Mouse (Mus musculus) embryo, embryonic 10.5 days (tissue): ENCODE measurements at regions not wholly inside any gene's neighbourhood (a gene's known extent, or its start where the extent isn't known, plus 50 kb on each side); places are given as distances from the start of the nearest gene placed in this dataset.
A peak's percentile ranks its signal among the peaks of the same experiment; 100 is the strongest.

ENCODE experiments used
- DNase-seq: peaks from one replicate; pipeline ENCODE4 v3.0.0-alpha.2; 2015; ENCODE audit warnings: low spot score

- DNase-seq, result no peak
Measured at GRCm38 (mm10) chr14:24769451-24769850, 282.5 kb downstream of the Rps24 start.

DNA sequence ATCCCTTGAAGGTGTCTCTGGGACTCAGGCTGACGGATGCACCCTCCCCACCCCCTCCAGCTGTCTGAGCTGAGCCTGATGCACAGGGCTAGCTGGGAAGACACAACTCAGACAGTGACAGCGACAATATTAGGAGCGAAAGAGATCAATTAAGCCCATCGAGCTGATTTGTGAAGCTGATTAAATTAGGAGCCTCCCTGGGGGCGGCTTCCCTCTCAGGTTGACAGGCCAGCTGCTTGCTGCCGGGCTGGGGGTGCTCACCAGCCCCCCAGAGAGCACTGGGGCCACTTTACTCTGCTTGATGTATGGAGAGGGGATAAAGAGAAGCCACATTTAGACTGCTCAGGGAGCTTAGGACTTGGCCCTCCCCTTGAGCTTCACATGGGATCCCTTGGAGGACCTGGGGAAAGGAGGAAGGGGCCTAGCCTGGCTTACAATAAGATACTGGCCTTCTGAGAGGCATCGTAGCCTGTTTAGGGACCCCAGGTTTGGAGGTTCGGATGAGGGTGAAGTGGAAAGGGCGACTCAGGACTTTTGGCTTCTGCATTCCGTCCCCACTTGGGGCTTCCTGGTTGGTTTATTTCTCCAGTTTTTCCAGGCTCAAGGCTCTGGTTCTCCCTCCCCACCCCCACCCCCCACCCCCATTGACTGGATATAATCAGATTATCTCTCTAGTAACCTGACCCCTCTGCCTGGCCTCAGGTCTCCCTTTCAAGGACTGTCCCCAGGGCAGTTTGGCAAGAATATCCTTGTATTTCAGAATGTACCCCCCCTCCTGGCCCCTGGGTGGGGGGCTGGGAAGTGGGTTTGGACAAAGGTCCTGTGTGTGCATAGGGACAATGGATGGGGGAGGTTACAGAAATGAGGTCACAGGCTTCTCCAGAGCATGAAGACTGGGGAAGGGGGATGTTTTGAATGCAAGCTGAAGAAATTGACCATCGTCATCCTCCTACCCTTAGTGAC, 283.4 kb downstream of the Rps24 start:
- DNase-seq, result peak; percentile 79

GRCm38 (mm10) chr14:24771663-24772062, 284.7 kb downstream of the Rps24 start:
- DNase-seq, result no peak

DNA sequence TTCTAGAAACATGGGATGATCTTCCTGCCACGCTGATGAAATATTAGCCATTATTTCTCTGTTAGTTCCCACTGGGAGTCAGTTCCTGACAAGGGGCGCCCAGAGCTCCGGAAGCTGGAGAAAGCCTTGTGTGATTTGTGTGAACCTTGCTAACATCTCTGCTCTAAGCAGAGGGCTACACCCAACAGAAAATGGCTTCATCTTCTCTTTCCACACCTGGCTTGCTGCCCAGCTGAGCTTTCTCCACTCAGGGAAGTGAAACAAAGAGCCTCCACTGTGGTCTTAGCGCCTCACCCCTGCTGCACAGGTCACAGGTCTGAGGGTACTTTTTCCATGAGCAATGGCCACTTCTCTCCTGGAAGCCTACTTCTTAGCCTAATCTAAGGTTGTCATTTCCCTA, 285.2 kb downstream of the Rps24 start:
- DNase-seq, result no peak

GRCm38 (mm10) chr14:24778748-24779630, 292.1 kb downstream of the Rps24 start:
- DNase-seq, result peak; percentile 93

- no peak for DNase-seq
Measured at GRCm38 (mm10) chr14:24781674-24782073, 294.7 kb downstream of the Rps24 start.

GRCm38 (mm10) chr14:24783889-24784288, 297.0 kb downstream of the Rps24 start:
- DNase-seq, result no peak

DNA sequence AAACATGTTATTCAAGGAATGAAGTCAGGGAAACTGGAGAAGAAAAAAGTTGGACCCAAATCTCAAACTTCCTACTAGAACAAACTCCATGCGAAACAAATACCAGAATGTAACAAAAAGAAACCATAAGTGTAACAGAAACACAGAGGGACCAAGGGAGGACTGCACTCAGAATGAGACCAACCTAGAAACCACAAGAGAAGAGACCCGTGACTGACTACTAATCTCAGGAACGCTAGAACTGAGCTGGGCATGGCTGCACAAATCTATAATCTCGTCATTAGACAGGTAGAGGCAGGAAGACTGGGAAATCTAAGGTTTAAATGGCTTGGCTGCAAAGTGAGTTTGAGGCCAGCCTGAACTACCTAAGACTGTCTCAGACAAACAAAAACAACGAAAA, 298.5 kb downstream of the Rps24 start:
- DNase-seq, result no peak

DNA sequence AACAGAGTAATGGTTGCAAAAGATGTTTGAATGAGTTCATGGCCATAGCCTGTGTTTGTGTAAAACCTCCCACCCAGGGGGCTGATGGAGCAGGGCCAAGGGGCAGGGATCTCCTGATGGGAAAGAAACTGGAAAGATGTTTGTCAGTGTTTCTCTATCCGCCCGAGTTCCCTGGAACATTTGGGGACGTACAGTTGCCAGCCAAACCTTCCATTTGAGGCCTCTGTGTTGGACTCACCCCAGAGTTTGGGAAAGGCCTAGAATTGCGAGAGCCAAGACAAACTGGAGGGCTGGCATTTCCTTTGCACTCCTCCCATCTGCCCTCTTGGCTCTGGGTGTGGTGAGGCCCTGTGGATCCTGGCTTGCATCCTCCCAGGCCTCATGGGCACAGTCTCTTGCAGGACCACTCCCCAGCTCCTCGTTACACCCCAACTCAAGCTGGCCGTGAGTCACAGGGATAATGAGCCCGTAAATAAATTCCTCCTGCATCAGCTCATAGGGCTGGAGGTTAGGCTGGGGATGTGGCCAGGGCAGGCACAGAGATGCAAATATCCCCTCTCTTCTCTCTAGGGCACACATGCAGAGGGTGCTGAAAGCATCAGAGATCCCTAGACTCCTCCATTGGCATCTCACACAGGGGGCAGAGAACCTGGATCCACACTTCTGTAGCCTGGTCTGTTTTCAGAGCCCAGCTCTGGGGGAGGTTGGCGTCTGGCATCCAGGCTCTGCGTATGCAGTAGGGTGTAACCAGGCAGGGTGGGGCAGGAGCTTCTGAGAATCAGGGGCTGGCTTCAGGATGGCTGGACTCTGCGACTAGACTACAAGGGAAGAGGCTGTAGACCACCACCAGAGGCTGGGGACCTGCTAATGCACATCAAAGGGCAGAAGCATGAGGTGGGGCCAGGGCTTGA, 306.7 kb downstream of the Rps24 start:
- DNase-seq, result no peak

GRCm38 (mm10) chr14:24794359-24794845, 307.5 kb downstream of the Rps24 start:
- DNase-seq, result no peak

DNA sequence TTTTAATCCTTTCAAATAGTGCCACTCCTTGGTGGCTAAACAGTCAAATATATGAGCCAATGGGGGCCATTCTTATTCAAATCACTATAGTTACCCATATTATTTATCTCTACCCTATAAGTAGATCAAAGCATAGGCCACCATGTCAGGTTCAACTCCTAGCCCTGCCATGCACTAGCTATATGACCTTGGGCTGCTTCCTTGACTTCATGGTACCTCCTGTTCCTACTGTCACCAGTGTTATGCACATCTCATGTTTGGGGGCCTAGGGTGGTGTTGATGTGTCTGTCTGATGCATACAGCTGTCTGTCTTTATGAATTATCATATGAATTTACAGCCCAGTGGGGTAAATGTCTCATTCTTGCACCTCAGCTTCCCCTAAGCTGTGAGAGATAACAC, 310.6 kb downstream of the Rps24 start:
- no peak for DNase-seq

DNA sequence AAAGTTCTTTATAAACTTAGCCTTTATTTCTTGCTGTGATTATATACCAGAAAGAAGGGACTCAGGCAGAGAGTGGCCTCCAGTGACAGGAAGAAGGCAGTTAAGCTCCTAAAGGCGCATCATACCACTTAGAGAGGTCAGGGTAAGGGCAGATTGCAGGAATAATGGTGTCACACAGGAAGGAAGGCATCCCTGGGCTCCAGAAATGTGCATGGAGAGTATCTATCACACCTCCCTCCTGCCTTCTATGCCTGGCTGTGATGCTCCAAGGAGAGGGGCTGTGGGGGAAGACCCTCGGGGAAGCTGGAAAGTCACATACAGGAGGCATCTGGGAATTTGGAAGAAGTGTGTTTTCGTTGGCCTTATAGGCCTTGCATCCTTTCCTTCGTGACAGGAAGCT, 311.1 kb downstream of the Rps24 start:
- DNase-seq, result no peak

GRCm38 (mm10) chr14:24803001-24803655, 316.2 kb downstream of the Rps24 start:
- no peak for DNase-seq

DNA sequence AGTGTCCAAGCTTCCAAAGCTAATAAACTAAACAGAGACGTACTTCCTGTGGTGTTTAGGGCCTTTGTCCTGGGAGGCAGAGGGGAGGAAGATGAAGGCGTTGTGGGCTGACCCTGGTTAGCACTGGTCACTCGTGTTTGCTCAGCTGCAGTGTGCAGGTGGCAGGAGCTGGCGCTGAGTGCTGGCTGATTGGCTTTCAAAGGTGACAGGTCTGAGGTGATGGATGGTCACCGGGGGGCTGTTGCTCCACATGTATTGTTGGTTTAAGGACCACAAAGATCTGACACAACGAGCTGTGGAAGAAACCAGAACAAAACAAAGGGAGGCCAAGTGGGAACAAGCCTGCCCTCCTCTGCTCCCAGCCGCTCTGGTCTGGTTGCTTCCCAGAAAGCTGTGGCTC, 320.1 kb downstream of the Rps24 start:
- DNase-seq, result peak; percentile 78

- DNase-seq, result no peak
Measured at GRCm38 (mm10) chr14:24822876-24823567, 336.1 kb downstream of the Rps24 start.

DNA sequence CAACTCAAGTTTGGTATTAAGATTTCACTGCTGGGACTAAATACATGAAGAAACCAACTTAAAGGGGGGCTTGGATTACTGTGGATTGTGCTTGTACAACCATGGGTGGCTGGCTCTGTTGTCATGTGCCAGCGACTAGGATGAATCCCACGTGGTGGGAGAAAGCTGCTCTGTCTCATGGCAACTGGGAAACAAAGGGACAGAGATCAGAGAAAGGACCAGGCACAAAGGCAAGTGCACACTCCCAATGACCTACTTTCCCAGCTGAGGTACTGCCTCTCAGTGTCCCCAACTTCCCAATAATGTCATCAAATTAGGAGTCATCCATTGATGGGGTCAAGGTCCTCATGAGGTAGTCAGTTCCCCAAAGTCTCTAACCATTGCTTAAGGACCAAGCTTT, 337.4 kb downstream of the Rps24 start:
- DNase-seq, result no peak

- peak; percentile 60 for DNase-seq
Measured at GRCm38 (mm10) chr14:24825722-24826386, 338.9 kb downstream of the Rps24 start.

- DNase-seq, result peak; percentile 83
Measured at GRCm38 (mm10) chr14:24826471-24827337, 339.8 kb downstream of the Rps24 start.
